Mouse (Mus musculus) urinary bladder, postnatal 36 days (tissue): ENCODE data around the gene Fmo4.
"Not testable (repeated sequence)": the region's sequence is repeated elsewhere in the genome, so short reads cannot be mapped to it uniquely, and the experiment has no call there.

Experiments used
- DNase-seq, 2 experiments: peaks; one replicate each; pipeline ENCODE4 v3.0.0; 2022; ENCODE audit warnings: low spot score in 2 of 2, mixed read lengths in 1 of 2

The Fmo4 gene

GRCm38 (mm10) chr1:162796441-162796840, 17.3 kb downstream of the Fmo4 start:
- DNase-seq = no peak

GRCm38 (mm10) chr1:162792306-162793044, 21.3 kb downstream of the Fmo4 start:
- DNase-seq = no peak

GRCm38 (mm10) chr1:162785222-162785621, 28.6 kb downstream of the Fmo4 start:
- DNase-seq = no peak

GRCm38 (mm10) chr1:162783669-162784248, 30.0 kb downstream of the Fmo4 start:
- no peak for DNase-seq

GRCm38 (mm10) chr1:162781035-162781434, 32.7 kb downstream of the Fmo4 start:
- not testable (repeated sequence) for DNase-seq

GRCm38 (mm10) chr1:162777943-162778538, 35.7 kb downstream of the Fmo4 start:
- DNase-seq = no peak

GRCm38 (mm10) chr1:162773661-162774060, 40.1 kb downstream of the Fmo4 start:
- no peak for DNase-seq

GRCm38 (mm10) chr1:162771617-162772360, 42.0 kb downstream of the Fmo4 start:
- no peak for DNase-seq

- no peak for DNase-seq
Measured at GRCm38 (mm10) chr1:162752009-162752408, 61.8 kb downstream of the Fmo4 start.

- no peak for DNase-seq
Measured at GRCm38 (mm10) chr1:162749607-162750006, 64.2 kb downstream of the Fmo4 start.

GRCm38 (mm10) chr1:162748761-162749160, 65.0 kb downstream of the Fmo4 start:
- no peak for DNase-seq
